Mouse (Mus musculus) naive thymus-derived CD4-positive, alpha-beta T cell, adult 2 months (primary cell): ENCODE measurements around the gene Kcnh1.

Source experiments
- DNase-seq: peaks from one replicate; pipeline ENCODE4 v3.0.0-alpha.2; 2011; ENCODE audit warnings: low read depth

Gene Kcnh1

GRCm38 (mm10) chr1:192190508-192191321 lies at the start of gene Kcnh1:
Kcnh1 (plus strand) TSS chr1:192190774.
- DNase-seq = peak; percentile 12

- DNase-seq = no peak
Measured at GRCm38 (mm10) chr1:192151179-192151578, 39.4 kb upstream of the Kcnh1 start.

- DNase-seq = no peak
Measured at GRCm38 (mm10) chr1:192171477-192171876, 19.1 kb upstream of the Kcnh1 start.

- no peak for DNase-seq
Measured at GRCm38 (mm10) chr1:192179877-192180276, 10.7 kb upstream of the Kcnh1 start.

- no peak for DNase-seq
Measured at GRCm38 (mm10) chr1:192181696-192182257, 8.8 kb upstream of the Kcnh1 start.

- DNase-seq = peak; percentile 5
Measured at GRCm38 (mm10) chr1:192189056-192189455, 1.5 kb upstream of the Kcnh1 start.

- no peak for DNase-seq
Measured at GRCm38 (mm10) chr1:192189771-192190170, 803 bp upstream of the Kcnh1 start.

GRCm38 (mm10) chr1:192191322-192191639 lies 707 bp downstream of the Kcnh1 start:
- no peak for DNase-seq

GRCm38 (mm10) chr1:192191859-192192258 lies 1.3 kb downstream of the Kcnh1 start:
- DNase-seq = no peak

- DNase-seq = no peak
Measured at GRCm38 (mm10) chr1:192192710-192193109, 2.1 kb downstream of the Kcnh1 start.

- DNase-seq = no peak
Measured at GRCm38 (mm10) chr1:192193656-192194055, 3.1 kb downstream of the Kcnh1 start.

- DNase-seq = no peak
Measured at GRCm38 (mm10) chr1:192197495-192197894, 6.9 kb downstream of the Kcnh1 start.

GRCm38 (mm10) chr1:192202936-192203335 lies 12.4 kb downstream of the Kcnh1 start:
- DNase-seq = no peak

- DNase-seq = no peak
Measured at GRCm38 (mm10) chr1:192207956-192208355, 17.4 kb downstream of the Kcnh1 start.

GRCm38 (mm10) chr1:192212448-192212847 lies 21.9 kb downstream of the Kcnh1 start:
- no peak for DNase-seq

GRCm38 (mm10) chr1:192214666-192215065 lies 24.1 kb downstream of the Kcnh1 start:
- DNase-seq = no peak

GRCm38 (mm10) chr1:192220156-192220555 lies 29.6 kb downstream of the Kcnh1 start:
- no peak for DNase-seq

- no peak for DNase-seq
Measured at GRCm38 (mm10) chr1:192224161-192224560, 33.6 kb downstream of the Kcnh1 start.

- no peak for DNase-seq
Measured at GRCm38 (mm10) chr1:192232696-192233095, 42.1 kb downstream of the Kcnh1 start.

GRCm38 (mm10) chr1:192246836-192247235 lies 56.3 kb downstream of the Kcnh1 start:
- no peak for DNase-seq

- no peak for DNase-seq
Measured at GRCm38 (mm10) chr1:192259146-192259545, 68.6 kb downstream of the Kcnh1 start.

- no peak for DNase-seq
Measured at GRCm38 (mm10) chr1:192259616-192260015, 69.0 kb downstream of the Kcnh1 start.

- DNase-seq = no peak
Measured at GRCm38 (mm10) chr1:192265704-192266103, 75.1 kb downstream of the Kcnh1 start.

GRCm38 (mm10) chr1:192266956-192267355 lies 76.4 kb downstream of the Kcnh1 start:
- no peak for DNase-seq
